Mouse (Mus musculus): Measurements from ENCODE around the gene Myl6b. TPM values are rescaled to one million over a fixed set of nuclear protein-coding genes. Genes with fewer than 3 reads are reported as not detected.

Myl6b gene
- polyA plus RNA-seq (2015; fragmentation: Nextera tagmentation; extraction: Ambion mirVana), result 8.3 and 8.4 TPM in 2 replicates

DNA sequence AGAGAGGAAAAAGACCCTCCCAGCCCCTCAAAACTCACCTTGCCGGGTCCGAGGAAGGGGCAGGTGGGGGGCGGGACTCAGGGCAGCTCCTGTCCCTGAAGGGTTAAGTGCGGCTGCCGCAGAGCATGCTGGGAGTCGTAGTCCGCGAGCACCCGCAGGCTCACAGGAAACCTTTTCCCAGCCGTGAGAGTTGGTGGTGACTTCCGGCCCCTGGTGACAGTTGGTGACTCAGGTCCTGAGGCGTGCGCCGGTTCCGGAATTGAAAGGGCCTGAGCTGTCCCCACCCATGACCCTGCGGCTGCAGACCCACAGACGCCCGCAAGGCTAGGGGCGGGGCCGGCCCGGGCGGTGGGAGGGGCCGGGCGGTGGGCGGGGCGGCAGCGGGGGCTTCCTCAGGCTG lies at the start of gene Myl6b:
Myl6b (minus strand) TSS at position 96 of the 400 bp plus-strand sequence.

DNA sequence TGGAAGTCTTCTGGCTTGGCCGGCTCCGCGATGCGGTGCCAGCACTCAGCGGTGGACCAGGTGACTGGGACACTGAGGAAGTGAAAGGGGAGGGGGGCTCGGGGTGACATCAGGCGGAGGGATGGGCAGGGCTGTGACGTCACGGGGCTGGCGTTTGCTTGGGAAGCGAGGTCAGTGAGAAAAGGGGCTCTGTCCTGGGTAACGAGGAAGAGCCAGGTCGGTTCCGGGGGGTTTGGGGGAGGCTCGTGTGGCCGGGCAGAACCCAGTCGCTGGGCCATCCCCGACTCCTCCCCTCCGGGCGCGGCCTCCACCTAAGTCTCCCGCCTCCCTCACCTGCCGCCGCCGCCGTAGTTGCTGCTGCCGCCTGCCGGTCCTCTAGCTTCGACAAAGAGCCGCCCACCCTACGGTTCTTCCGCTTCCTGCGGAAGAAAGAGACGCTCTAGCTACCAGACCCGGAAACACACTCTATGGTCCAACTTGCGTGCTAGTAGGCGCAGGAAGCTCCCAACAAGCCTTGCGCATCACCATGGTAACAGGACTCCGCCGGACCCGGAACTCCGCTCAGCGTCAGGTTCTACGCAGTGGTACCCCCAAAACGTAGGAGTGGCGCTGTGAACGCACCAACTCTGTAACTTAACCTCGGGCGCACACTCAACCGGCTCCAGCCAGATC lies 49.0 kb upstream of the Myl6b start, which contains the start of gene Zc3h10:
Zc3h10 (minus strand) TSS at position 414 of the 672 bp plus-strand sequence.

DNA sequence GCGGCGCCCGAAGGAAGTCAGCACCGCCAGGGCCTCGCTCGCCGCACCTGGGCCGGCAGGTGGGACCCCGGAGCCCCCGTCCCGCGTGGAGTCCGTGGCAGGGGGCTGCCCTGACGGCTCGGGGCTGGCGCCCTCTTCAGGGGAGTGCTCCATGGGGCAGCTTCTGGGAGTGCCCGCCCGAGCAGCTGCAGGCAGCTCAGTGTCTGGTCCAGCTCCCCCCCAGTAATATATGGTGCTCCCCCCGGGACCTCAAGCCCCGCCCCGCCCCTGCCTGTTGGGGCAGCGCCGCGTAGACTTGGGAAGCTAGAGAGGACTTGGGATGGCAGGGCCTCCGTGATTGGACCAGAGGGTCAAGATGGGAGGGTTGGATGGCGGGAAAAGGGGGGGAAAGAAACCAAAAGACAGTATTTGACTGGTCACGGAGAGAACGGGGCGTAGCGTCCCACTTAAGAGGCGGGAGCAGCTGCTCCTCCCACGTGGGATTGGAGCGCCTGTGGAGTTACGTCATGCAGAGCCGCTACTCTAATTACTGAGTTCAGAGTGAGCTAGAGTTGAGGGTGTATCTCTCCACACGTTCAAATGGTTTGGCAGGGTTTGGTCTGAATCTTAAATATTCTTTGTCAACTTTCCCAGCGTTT lies 27.3 kb upstream of the Myl6b start, which contains the start of gene Esyt1:
Esyt1 (minus strand) TSS at position 201 of the 638 bp plus-strand sequence.

DNA sequence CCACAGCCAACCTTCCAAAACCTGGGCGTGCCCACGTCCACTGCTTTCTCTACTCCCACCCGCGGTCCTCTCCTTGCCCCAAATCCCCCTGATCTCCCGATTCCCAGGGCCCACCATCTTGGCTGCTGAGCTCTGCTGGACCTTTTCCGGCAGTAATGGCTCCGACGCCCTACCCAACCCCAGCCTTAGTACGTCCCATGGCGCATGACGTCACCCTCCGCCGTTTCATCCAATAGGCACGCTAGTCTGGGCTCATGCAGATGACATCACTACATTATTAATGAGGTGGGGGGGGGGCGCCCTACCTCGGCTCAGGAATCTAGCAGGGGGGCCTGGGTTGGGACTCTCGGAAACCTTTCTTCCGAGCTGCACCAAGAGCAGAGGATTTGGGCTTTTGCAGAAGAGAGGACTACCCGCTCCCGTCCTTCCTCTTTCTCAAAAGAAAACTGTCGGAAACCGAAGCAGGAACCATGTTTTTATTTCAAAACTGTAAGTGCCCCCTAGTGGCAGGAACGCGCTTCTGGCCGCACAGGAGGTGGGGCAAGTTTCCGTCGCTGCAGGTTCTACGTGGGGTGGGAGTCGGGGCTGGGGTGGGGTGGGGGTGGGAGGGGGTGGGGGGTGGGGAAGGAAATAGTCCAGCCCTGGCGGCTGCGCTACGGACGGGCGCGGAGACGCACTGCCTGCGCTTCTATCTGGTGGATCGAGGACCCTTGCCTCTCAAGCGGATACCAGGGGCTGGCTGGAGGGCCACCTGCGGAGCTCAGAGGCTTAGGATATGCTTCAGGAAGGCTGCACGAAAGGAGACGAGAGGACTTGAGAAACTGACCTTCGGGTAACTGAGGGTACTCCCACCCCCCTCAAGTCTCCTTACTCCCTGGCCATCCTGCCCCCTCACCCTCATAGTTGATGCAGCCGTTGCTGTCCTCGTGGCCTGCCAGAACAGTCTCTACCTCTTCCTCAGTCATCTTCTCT lies 4.5 kb downstream of the Myl6b start, which contains the start of gene Myl6:
Myl6 (minus strand) TSS at position 451 of the 972 bp plus-strand sequence.

DNA sequence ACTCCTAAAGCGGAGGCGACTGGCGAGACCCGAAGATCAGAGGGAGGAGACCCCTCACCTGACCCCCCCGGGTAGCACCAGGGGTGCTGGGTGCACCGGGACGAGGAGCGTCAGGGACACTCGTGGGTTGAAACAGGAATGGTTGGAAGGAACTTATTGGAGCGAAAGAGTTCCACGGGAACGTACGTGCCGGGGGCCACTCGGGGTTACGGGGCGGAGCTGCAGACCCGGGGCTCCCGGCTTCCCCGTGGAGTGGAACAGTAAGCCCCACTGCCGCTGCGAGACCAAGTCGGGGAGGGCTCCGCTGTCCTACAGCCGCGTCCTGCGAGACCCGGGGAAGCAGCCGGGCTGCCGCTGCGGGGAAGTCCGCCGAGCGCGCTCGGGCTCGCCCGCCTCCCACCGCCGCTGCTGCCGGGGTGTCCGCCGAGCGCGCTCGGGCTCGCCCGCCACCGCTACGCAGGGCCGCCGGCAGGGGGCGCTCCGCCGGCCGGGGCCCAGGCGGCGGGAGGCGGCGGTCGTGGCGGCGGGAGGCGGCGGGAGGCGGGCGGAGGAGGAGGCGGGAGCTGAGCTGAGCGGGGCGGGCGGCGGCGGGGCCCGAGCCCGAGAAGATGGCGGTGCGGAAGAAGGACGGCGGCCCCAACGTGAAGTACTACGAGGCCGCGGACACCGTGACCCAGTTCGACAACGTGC lies 39.6 kb downstream of the Myl6b start, which contains the start of gene Smarcc2:
Smarcc2 (plus strand) TSS at position 530 of the 690 bp plus-strand sequence.

Small RNA genes within 50 kb of the gene (microRNA-seq; reads per million reads assigned to microRNA genes)
- not detected for gene Mir6916
- gene Mir8105, result not detected

Other genes starting within 250 kb of the Myl6b start
- not detected in 2 replicates for gene Apon, start 244.6 kb downstream of the Myl6b start, polyA plus RNA-seq (2015; fragmentation: Nextera tagmentation; extraction: Ambion mirVana)
- gene Apof, start 230.0 kb downstream of the Myl6b start, polyA plus RNA-seq (2015; fragmentation: Nextera tagmentation; extraction: Ambion mirVana), result 0.52 and 0.73 TPM in 2 replicates
- 12.7 and 12.8 TPM in 2 replicates for gene Stat2, start 228.1 kb downstream of the Myl6b start, polyA plus RNA-seq (2015; fragmentation: Nextera tagmentation; extraction: Ambion mirVana)
- gene Il23a, start 199.9 kb downstream of the Myl6b start, polyA plus RNA-seq (2015; fragmentation: Nextera tagmentation; extraction: Ambion mirVana), result 0.13 and 0.40 TPM in 2 replicates
- gene Pan2, start 195.3 kb downstream of the Myl6b start, polyA plus RNA-seq (2015; fragmentation: Nextera tagmentation; extraction: Ambion mirVana), result 11.9 and 14.3 TPM in 2 replicates
- 196 and 205 TPM in 2 replicates for gene Cnpy2, start 176.2 kb downstream of the Myl6b start, polyA plus RNA-seq (2015; fragmentation: Nextera tagmentation; extraction: Ambion mirVana)
- 251 and 275 TPM in 2 replicates for gene Cs, start 161.0 kb downstream of the Myl6b start, polyA plus RNA-seq (2015; fragmentation: Nextera tagmentation; extraction: Ambion mirVana)
- 53.4 and 56.3 TPM in 2 replicates for gene Coq10a, start 129.7 kb downstream of the Myl6b start, polyA plus RNA-seq (2015; fragmentation: Nextera tagmentation; extraction: Ambion mirVana)
- 10.7 and 13.3 TPM in 2 replicates for gene Ankrd52, start 121.6 kb downstream of the Myl6b start, polyA plus RNA-seq (2015; fragmentation: Nextera tagmentation; extraction: Ambion mirVana)
- 0.67 and 1.3 TPM in 2 replicates for gene Slc39a5, start 97.5 kb downstream of the Myl6b start, polyA plus RNA-seq (2015; fragmentation: Nextera tagmentation; extraction: Ambion mirVana)
- gene Nabp2, start 87.2 kb downstream of the Myl6b start, polyA plus RNA-seq (2015; fragmentation: Nextera tagmentation; extraction: Ambion mirVana), result 145 TPM in 2 replicates
- 65.5 and 72.9 TPM in 2 replicates for gene Rnf41, start 87.0 kb downstream of the Myl6b start, polyA plus RNA-seq (2015; fragmentation: Nextera tagmentation; extraction: Ambion mirVana)
- 93.1 and 115 TPM in 2 replicates for gene Smarcc2, start 39.4 kb downstream of the Myl6b start, polyA plus RNA-seq (2015; fragmentation: Nextera tagmentation; extraction: Ambion mirVana)
- 1,126 and 1,148 TPM in 2 replicates for gene Myl6, start 4.5 kb downstream of the Myl6b start, polyA plus RNA-seq (2015; fragmentation: Nextera tagmentation; extraction: Ambion mirVana)
- 16.5 and 17.8 TPM in 2 replicates for gene Esyt1, start 27.2 kb upstream of the Myl6b start, polyA plus RNA-seq (2015; fragmentation: Nextera tagmentation; extraction: Ambion mirVana)
- 13.7 and 14.0 TPM in 2 replicates for gene Zc3h10, start 49.1 kb upstream of the Myl6b start, polyA plus RNA-seq (2015; fragmentation: Nextera tagmentation; extraction: Ambion mirVana)
- 2,536 and 2,780 TPM in 2 replicates for gene Rpl41, start 50.6 kb upstream of the Myl6b start, polyA plus RNA-seq (2015; fragmentation: Nextera tagmentation; extraction: Ambion mirVana)
- gene Pa2g4, start 67.3 kb upstream of the Myl6b start, polyA plus RNA-seq (2015; fragmentation: Nextera tagmentation; extraction: Ambion mirVana), result 97.4 and 109 TPM in 2 replicates
- 2.8 and 3.5 TPM in 2 replicates for gene Erbb3, start 91.0 kb upstream of the Myl6b start, polyA plus RNA-seq (2015; fragmentation: Nextera tagmentation; extraction: Ambion mirVana)
- gene Rps26, start 128.1 kb upstream of the Myl6b start, polyA plus RNA-seq (2015; fragmentation: Nextera tagmentation; extraction: Ambion mirVana), result 392 and 465 TPM in 2 replicates
- 9.8 and 13.8 TPM in 2 replicates for gene Ikzf4, start 147.3 kb upstream of the Myl6b start, polyA plus RNA-seq (2015; fragmentation: Nextera tagmentation; extraction: Ambion mirVana)
- gene Suox, start 175.4 kb upstream of the Myl6b start, polyA plus RNA-seq (2015; fragmentation: Nextera tagmentation; extraction: Ambion mirVana), result 14.1 and 17.0 TPM in 2 replicates
- 92.5 and 96.1 TPM in 2 replicates for gene Rab5b, start 197.6 kb upstream of the Myl6b start, polyA plus RNA-seq (2015; fragmentation: Nextera tagmentation; extraction: Ambion mirVana)
- 1.3 and 1.7 TPM in 2 replicates for gene Pmel, start 205.5 kb upstream of the Myl6b start, polyA plus RNA-seq (2015; fragmentation: Nextera tagmentation; extraction: Ambion mirVana)
- gene Cdk2, start 206.3 kb upstream of the Myl6b start, polyA plus RNA-seq (2015; fragmentation: Nextera tagmentation; extraction: Ambion mirVana), result 11.6 and 12.0 TPM in 2 replicates
- gene Dgka, start 246.2 kb upstream of the Myl6b start, polyA plus RNA-seq (2015; fragmentation: Nextera tagmentation; extraction: Ambion mirVana), result 5.9 and 6.3 TPM in 2 replicates
- gene Pym1, start 249.2 kb upstream of the Myl6b start, polyA plus RNA-seq (2015; fragmentation: Nextera tagmentation; extraction: Ambion mirVana), result 42.0 and 51.6 TPM in 2 replicates